Mouse (Mus musculus): ENCODE data around the gene Wwox. TPM values are rescaled to one million over a fixed set of nuclear protein-coding genes. Genes with fewer than 3 reads are reported as not detected.

Wwox gene
- polyA plus RNA-seq, 1 experiment from 2014 or later: 14.0 TPM

- no peak overlapping the region for H3K9ac ChIP-seq (ENCODE audit: low read length)
- H3K27ac ChIP-seq (ENCODE audit: low read depth): no peak overlapping the region
- H3K36me3 ChIP-seq (ENCODE audit: control insufficient read depth, insufficient read depth, low read length): no peaks in the 10 kb centered on the region
- H3K4me1 ChIP-seq (replicated peaks; ENCODE audit: control insufficient read depth, insufficient read depth, low read length): peaks cover 5% of the 10 kb centered on the region
- H3K4me3 ChIP-seq (ENCODE audit: low read depth, low read length): no peak overlapping the region
- H3K27me3 ChIP-seq (replicated peaks; ENCODE audit: control insufficient read depth, insufficient read depth, low read length): no peaks in the 10 kb centered on the region
- H3K9me3 ChIP-seq (ENCODE audit: control insufficient read depth, low read length): no peaks in the 10 kb centered on the region
- ATAC-seq (replicated peaks; ENCODE audit: low FRiP score, low TSS enrichment, low read depth): no peak
- no peak overlapping the region for H3K4me2 ChIP-seq (ENCODE audit: low read length)
- WGBS: 42% methylated on average over 16 of the region's 16 CpGs
- DNase-seq (ENCODE audit: low spot score): no peak
These were observed 164.9 kb downstream of the Wwox start for GRCm38 (mm10) chr8:114604315-114604714.

- ATAC-seq (replicated peaks; ENCODE audit: low FRiP score, low TSS enrichment, low read depth): no peak
- Histone ChIP-seq H3K4me1 (replicated peaks; ENCODE audit: control insufficient read depth, insufficient read depth, low read length) (peaks cover 5% of the 10 kb centered on the region), H3K4me2 (ENCODE audit: low read length) (no peak overlapping the region), H3K9ac (ENCODE audit: low read length) (no peak overlapping the region), H3K9me3 (ENCODE audit: control insufficient read depth, low read length) (no peaks in the 10 kb centered on the region), H3K27me3 (replicated peaks; ENCODE audit: control insufficient read depth, insufficient read depth, low read length) (no peaks in the 10 kb centered on the region), H3K4me3 (ENCODE audit: low read depth, low read length) (no peak overlapping the region), H3K27ac (ENCODE audit: low read depth) (no peak overlapping the region), H3K36me3 (ENCODE audit: control insufficient read depth, insufficient read depth, low read length) (no peaks in the 10 kb centered on the region)
- 66% methylated on average over 2 of the region's 2 CpGs for WGBS
- no peak for DNase-seq (ENCODE audit: low spot score)
These were observed 166.2 kb downstream of the Wwox start for GRCm38 (mm10) chr8:114605651-114606050.

- Histone ChIP-seq H3K4me2 (ENCODE audit: low read length) (no peak overlapping the region), H3K36me3 (ENCODE audit: control insufficient read depth, insufficient read depth, low read length) (no peaks in the 10 kb centered on the region), H3K4me1 (replicated peaks; ENCODE audit: control insufficient read depth, insufficient read depth, low read length) (peaks cover 2% of the 10 kb centered on the region), H3K4me3 (ENCODE audit: low read depth, low read length) (no peak overlapping the region), H3K27ac (ENCODE audit: low read depth) (no peak overlapping the region), H3K9me3 (ENCODE audit: control insufficient read depth, low read length) (no peaks in the 10 kb centered on the region), H3K9ac (ENCODE audit: low read length) (no peak overlapping the region), H3K27me3 (replicated peaks; ENCODE audit: control insufficient read depth, insufficient read depth, low read length) (no peaks in the 10 kb centered on the region)
- DNase-seq (ENCODE audit: low spot score) (no peak), ATAC-seq (replicated peaks; ENCODE audit: low FRiP score, low TSS enrichment, low read depth) (no peak)
- 93% methylated on average over 5 of the region's 5 CpGs for WGBS
These were observed 169.9 kb downstream of the Wwox start for GRCm38 (mm10) chr8:114609330-114609729.

- 63% methylated on average over 7 of the region's 7 CpGs for WGBS
- Histone ChIP-seq H3K27me3 (replicated peaks; ENCODE audit: control insufficient read depth, insufficient read depth, low read length) (no peaks in the 10 kb centered on the region), H3K4me1 (replicated peaks; ENCODE audit: control insufficient read depth, insufficient read depth, low read length) (no peaks in the 10 kb centered on the region), H3K9me3 (ENCODE audit: control insufficient read depth, low read length) (no peaks in the 10 kb centered on the region), H3K4me3 (ENCODE audit: low read depth, low read length) (no peak overlapping the region), H3K4me2 (ENCODE audit: low read length) (no peak overlapping the region), H3K36me3 (ENCODE audit: control insufficient read depth, insufficient read depth, low read length) (no peaks in the 10 kb centered on the region), H3K9ac (ENCODE audit: low read length) (no peak overlapping the region), H3K27ac (ENCODE audit: low read depth) (no peak overlapping the region)
- DNase-seq (ENCODE audit: low spot score) (no peak), ATAC-seq (replicated peaks; ENCODE audit: low FRiP score, low TSS enrichment, low read depth) (no peak)
These were observed 171.6 kb downstream of the Wwox start for GRCm38 (mm10) chr8:114611075-114611474.

- 92% methylated on average over 3 of the region's 3 CpGs for WGBS
- ATAC-seq (replicated peaks; ENCODE audit: low FRiP score, low TSS enrichment, low read depth): no peak
- H3K4me2 ChIP-seq (ENCODE audit: low read length): no peak overlapping the region
These were observed 172.6 kb downstream of the Wwox start for GRCm38 (mm10) chr8:114612091-114612490.

GRCm38 (mm10) chr8:114615413-114615812, 176.0 kb downstream of the Wwox start:
- no peak for ATAC-seq (replicated peaks; ENCODE audit: low FRiP score, low TSS enrichment, low read depth)
- Histone ChIP-seq H3K4me3 (ENCODE audit: low read depth, low read length) (no peak overlapping the region), H3K27ac (ENCODE audit: low read depth) (peak overlapping the region; percentile 27), H3K27me3 (replicated peaks; ENCODE audit: control insufficient read depth, insufficient read depth, low read length) (no peaks in the 10 kb centered on the region), H3K4me2 (ENCODE audit: low read length) (no peak overlapping the region), H3K4me1 (replicated peaks; ENCODE audit: control insufficient read depth, insufficient read depth, low read length) (peaks cover 3% of the 10 kb centered on the region; the same call in 1 of the 2 replicates), H3K9me3 (ENCODE audit: control insufficient read depth, low read length) (0 out of 2 replicates have a peak, but pooled peaks cover 4% of the 10 kb centered on the region), H3K36me3 (ENCODE audit: control insufficient read depth, insufficient read depth, low read length) (no peaks in the 10 kb centered on the region), H3K9ac (ENCODE audit: low read length) (no peak overlapping the region)
- DNase-seq (ENCODE audit: low spot score): no peak
- WGBS: 31% methylated on average over 4 of the region's 4 CpGs

More at GRCm38 (mm10) chr8:114612091-114612490, 172.6 kb downstream of the Wwox start:
- Histone ChIP-seq H3K4me1 (replicated peaks; ENCODE audit: control insufficient read depth, insufficient read depth, low read length) (no peaks in the 10 kb centered on the region), H3K27me3 (replicated peaks; ENCODE audit: control insufficient read depth, insufficient read depth, low read length) (no peaks in the 10 kb centered on the region), H3K9ac (ENCODE audit: low read length) (no peak overlapping the region), H3K4me3 (ENCODE audit: low read depth, low read length) (no peak overlapping the region), H3K36me3 (ENCODE audit: control insufficient read depth, insufficient read depth, low read length) (no peaks in the 10 kb centered on the region), H3K27ac (ENCODE audit: low read depth) (no peak overlapping the region), H3K9me3 (ENCODE audit: control insufficient read depth, low read length) (no peaks in the 10 kb centered on the region)
- no peak for DNase-seq (ENCODE audit: low spot score)

GRCm38 (mm10) chr8:114615908-114616307, 176.5 kb downstream of the Wwox start:
- H3K27ac ChIP-seq (ENCODE audit: low read depth): peak overlapping the region; percentile 45
- 74% methylated on average over 6 of the region's 6 CpGs for WGBS
- H3K27me3 ChIP-seq (replicated peaks; ENCODE audit: control insufficient read depth, insufficient read depth, low read length): no peaks in the 10 kb centered on the region
- no peaks in the 10 kb centered on the region for H3K36me3 ChIP-seq (ENCODE audit: control insufficient read depth, insufficient read depth, low read length)
- peaks cover 3% of the 10 kb centered on the region; the same call in 1 of the 2 replicates for H3K4me1 ChIP-seq (replicated peaks; ENCODE audit: control insufficient read depth, insufficient read depth, low read length)
- H3K9me3 ChIP-seq (ENCODE audit: control insufficient read depth, low read length): 0 out of 2 replicates have a peak, but pooled peaks cover 4% of the 10 kb centered on the region
- ATAC-seq (replicated peaks; ENCODE audit: low FRiP score, low TSS enrichment, low read depth) (no peak), DNase-seq (ENCODE audit: low spot score) (no peak)
- H3K4me2 ChIP-seq (ENCODE audit: low read length): no peak overlapping the region
- no peak overlapping the region for H3K9ac ChIP-seq (ENCODE audit: low read length)
- no peak overlapping the region for H3K4me3 ChIP-seq (ENCODE audit: low read depth, low read length)

GRCm38 (mm10) chr8:114618908-114619508, 179.6 kb downstream of the Wwox start:
- 0 out of 2 replicates have a peak, but pooled peaks cover 4% of the 10 kb centered on the region for H3K9me3 ChIP-seq (ENCODE audit: control insufficient read depth, low read length)
- H3K4me2 ChIP-seq (ENCODE audit: low read length): peak overlapping the region; percentile 25
- ATAC-seq (replicated peaks; ENCODE audit: low FRiP score, low TSS enrichment, low read depth) (no peak), DNase-seq (ENCODE audit: low spot score) (no peak)
- no peaks in the 10 kb centered on the region for H3K27me3 ChIP-seq (replicated peaks; ENCODE audit: control insufficient read depth, insufficient read depth, low read length)
- H3K4me3 ChIP-seq (ENCODE audit: low read depth, low read length): no peak overlapping the region
- H3K9ac ChIP-seq (ENCODE audit: low read length): no peak overlapping the region
- no peaks in the 10 kb centered on the region for H3K36me3 ChIP-seq (ENCODE audit: control insufficient read depth, insufficient read depth, low read length)
- WGBS: 30% methylated on average over 9 of the region's 9 CpGs
- peaks cover 10% of the 10 kb centered on the region; the same call in 1 of the 2 replicates for H3K4me1 ChIP-seq (replicated peaks; ENCODE audit: control insufficient read depth, insufficient read depth, low read length)
- H3K27ac ChIP-seq (ENCODE audit: low read depth): peak overlapping the region; percentile 62; the same call in 1 of the 2 replicates

- H3K4me1 ChIP-seq (replicated peaks; ENCODE audit: control insufficient read depth, insufficient read depth, low read length): 0 out of 2 replicates have a peak, but pooled peaks cover 7% of the 10 kb centered on the region
- H3K9ac ChIP-seq (ENCODE audit: low read length): no peak overlapping the region
- no peak overlapping the region for H3K4me2 ChIP-seq (ENCODE audit: low read length)
- no peaks in the 10 kb centered on the region for H3K9me3 ChIP-seq (ENCODE audit: control insufficient read depth, low read length)
- no peak overlapping the region for H3K4me3 ChIP-seq (ENCODE audit: low read depth, low read length)
- DNase-seq (ENCODE audit: low spot score): no peak
- no peaks in the 10 kb centered on the region for H3K27me3 ChIP-seq (replicated peaks; ENCODE audit: control insufficient read depth, insufficient read depth, low read length)
- 90% methylated on average over 6 of the region's 6 CpGs for WGBS
- ATAC-seq (replicated peaks; ENCODE audit: low FRiP score, low TSS enrichment, low read depth): no peak
- H3K27ac ChIP-seq (ENCODE audit: low read depth): no peak overlapping the region
- no peaks in the 10 kb centered on the region for H3K36me3 ChIP-seq (ENCODE audit: control insufficient read depth, insufficient read depth, low read length)
These were observed 185.9 kb downstream of the Wwox start for GRCm38 (mm10) chr8:114625402-114625801.
